Mouse (Mus musculus) adrenal gland, postnatal 10 days (tissue): ENCODE results near the gene Tmem43. TPM values are rescaled to one million over a fixed set of nuclear protein-coding genes. Genes with fewer than 3 reads are reported as not detected.
A peak's percentile ranks its signal among the peaks of the same experiment; 100 is the strongest.

ENCODE experiments used
- DNase-seq: peaks from one replicate; pipeline ENCODE4 v3.0.0; 2021; ENCODE audit warnings: mixed read lengths
- total RNA-seq, 2 experiments: library from RNA; stranded (reverse); gene quantifications; 2 replicates each; pipeline ENCODE4 v1.2.3; 2021

Gene Tmem43
- total RNA-seq, 2 experiments from 2014 or later = 25.6 to 35.3 TPM

DNA sequence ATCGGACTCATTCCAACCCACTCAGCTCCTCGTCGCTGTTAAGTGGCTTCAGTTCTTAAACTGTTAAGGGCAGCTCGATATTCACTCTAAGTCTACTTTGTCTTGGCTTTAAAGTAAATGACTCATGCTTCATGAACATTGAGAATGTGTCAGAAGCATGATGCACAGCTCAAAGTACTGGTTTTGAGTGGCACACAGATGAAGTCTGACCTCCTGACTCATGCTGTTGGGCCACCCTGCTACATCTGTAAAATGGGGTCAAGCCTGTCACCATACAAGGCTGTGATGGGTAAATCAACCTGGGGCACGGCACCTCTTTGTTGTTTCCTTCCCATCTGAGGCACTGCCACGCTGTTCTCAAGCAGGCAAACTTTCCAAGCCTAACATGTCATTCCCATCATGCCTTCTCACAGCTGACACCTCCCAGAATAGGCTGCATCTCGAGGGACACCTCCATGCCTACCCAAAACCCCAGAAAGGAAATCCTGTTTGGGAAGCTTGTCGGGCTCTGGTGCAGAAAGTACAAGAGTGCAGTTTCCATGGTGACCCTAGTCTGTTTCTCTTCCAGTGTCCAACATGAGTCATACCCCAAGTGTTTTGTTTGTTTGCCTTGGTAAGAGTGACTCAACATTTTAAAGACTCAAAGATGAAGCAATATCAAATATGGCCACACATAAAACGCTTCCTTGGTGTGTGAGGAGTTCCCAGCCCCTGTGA is 15.2 kb downstream of the Tmem43 start:
- peak; percentile 36 for DNase-seq

GRCm38 (mm10) chr6:91489872-91490271 is 16.4 kb downstream of the Tmem43 start:
- DNase-seq = no peak

- DNase-seq = no peak
Measured at GRCm38 (mm10) chr6:91491004-91491403, 17.5 kb downstream of the Tmem43 start.

- DNase-seq = no peak
Measured at GRCm38 (mm10) chr6:91493053-91493452, 19.6 kb downstream of the Tmem43 start.

DNA sequence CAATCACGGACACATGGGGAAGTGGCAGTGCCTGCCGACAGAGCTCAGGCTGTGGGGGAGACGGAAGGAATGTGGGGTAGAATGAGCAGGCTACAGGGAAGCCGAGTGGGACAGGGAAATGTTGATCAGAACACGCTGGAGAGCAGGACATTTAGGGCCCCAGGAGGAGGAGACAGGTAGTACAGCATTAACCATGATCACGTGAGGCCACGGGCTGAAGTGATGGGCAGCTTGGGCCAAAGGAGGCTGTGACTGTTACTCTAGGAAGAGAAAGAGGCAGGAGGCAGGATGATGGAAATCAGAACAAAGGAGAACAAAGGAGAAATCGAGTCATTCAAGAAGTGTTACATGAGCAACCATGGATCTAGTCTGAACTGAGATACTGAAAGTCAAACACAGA is 21.0 kb downstream of the Tmem43 start:
- DNase-seq = no peak

GRCm38 (mm10) chr6:91503302-91503701 is 29.8 kb downstream of the Tmem43 start:
- no peak for DNase-seq

GRCm38 (mm10) chr6:91506036-91506435 is 32.5 kb downstream of the Tmem43 start:
- no peak for DNase-seq

- no peak for DNase-seq
Measured at GRCm38 (mm10) chr6:91508041-91508440, 34.5 kb downstream of the Tmem43 start.

GRCm38 (mm10) chr6:91509326-91509725 is 35.8 kb downstream of the Tmem43 start:
- DNase-seq = peak; percentile 91

DNA sequence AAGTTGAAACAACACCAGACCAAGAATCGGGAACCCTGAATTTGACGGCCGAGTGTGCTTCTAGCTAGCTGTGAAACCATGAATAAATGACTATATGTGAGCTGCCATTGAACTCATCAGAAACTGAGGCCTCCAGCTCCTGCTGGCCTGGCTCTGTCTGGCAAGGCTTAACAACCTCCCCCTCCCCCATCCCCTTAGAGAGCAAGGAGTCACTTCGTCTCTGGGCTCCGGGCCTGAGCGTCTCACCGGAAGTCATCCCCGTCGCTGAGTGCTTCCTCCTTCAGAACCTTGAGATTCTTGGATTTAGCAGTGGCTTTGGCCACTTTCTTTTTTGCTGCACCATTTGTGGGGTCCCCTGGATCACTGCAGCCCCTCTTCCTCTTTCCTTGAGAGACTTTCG is 36.7 kb downstream of the Tmem43 start:
- DNase-seq = no peak

GRCm38 (mm10) chr6:91514135-91514534 is 40.6 kb downstream of the Tmem43 start:
- DNase-seq = no peak

DNA sequence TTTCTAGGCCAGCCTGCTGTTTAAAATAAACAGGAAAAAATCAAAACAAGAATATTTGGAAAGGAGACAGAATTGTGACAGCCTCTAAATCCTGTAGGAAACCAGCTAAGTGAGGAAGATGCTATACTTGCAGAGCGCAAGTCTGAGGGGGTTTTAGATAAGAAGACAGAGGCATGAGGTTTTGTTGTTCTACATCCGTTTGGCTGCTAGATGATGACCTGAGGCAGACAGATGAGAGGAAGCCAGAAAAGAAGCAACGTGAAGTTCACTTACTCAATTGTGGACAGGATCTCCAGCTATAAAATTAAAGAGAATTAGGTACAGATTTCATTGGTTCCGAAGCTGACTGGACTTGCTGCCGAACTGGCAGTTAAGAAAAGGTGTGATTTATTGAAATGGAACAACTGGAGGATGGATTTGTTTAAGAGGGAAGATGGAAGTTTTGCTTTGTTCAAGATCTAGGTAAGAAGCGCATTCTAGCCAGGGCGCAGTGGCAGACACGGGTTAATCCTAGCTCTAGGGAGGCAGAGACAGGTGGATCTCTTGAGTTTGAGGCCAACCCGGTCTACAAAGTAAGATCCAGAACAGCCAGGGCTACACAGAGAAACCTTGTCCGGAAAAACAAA is 41.3 kb downstream of the Tmem43 start:
- no peak for DNase-seq

GRCm38 (mm10) chr6:91515545-91516449 is 42.3 kb downstream of the Tmem43 start, which contains the start of the genes Xpc and Lsm3:
Gene Xpc, minus strand, starts transcription at chr6:91515888.
Gene Lsm3, plus strand, starts transcription at chr6:91515928.
- peak; percentile 99 for DNase-seq

DNA sequence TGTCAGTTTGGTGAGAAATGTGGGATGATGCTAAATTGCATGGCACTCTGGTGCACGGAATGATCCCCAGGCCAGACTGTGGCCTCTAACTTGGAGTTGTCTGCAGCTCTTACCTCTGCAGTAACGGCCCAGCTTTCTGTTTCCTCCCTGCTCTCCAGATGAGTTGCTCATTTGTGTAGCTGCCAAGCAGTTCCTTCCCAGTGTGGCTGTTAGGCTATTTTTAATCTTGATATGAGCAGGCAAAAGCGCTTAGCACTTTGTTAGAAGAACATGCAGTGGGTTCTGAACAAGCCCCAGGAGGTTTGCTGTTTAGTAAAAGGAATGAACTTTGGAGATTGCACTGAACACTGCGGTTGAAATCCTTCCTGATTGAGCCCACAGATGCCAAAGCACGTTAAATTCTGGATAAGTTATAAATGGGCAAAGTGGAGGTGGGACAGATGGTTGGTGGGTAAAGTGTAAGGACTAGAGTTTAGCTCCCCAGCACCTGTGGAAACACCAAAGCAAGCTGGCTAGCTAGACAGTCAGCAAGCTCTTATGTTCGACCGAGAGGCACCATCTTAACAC is 45.0 kb downstream of the Tmem43 start:
- no peak for DNase-seq

- no peak for DNase-seq
Measured at GRCm38 (mm10) chr6:91522816-91523215, 49.3 kb downstream of the Tmem43 start.

DNA sequence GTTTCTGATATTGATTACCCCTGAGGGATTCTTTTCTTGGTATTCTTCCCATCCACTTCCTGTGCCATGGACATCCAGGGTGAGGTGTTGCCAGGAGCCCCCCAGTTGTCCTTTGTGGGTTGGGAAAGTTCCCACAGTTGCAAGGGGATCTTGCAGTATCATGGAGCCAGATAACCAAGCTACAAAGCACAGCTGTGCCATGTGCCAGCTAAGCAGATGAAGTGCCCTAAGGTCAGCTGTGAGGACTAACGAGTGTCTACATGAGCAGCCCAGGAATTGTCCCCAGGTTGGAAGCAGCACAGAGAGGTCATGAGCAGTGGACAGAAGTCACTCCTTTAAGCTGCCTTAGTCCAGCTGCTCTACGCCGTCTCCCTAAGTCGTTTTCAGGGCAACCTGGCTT is 52.0 kb downstream of the Tmem43 start:
- DNase-seq = no peak

DNA sequence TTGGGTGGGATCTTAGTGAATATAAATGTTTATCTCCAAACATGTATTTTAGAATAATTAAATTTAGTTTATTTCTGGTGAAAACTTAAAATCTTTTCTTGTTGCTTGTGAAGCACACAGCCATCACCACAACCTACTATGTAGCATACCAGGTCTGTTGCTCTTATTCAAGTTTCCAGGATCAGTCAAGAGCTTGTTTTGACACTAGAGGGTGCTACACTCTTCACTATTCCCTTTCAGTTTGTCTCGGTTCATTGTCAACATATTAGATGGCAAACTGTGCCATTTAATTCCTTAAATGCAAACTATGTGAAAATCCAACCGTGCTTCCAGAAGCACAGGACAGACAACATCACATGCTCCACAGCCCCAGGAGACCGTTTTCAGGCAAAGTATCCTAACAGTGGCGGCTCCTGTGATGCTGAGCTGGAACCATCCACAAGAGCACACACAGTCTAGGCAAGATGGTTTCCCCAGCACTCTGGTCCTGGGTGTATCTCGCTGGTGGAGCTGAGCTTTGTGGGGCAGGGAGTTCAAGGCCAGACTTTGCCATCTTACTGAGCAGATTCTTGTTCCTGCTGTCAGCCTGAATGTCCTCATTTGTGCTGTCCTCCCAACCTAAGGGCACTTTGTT is 53.8 kb downstream of the Tmem43 start:
- no peak for DNase-seq

- DNase-seq = peak; percentile 25
Measured at GRCm38 (mm10) chr6:91528265-91528664, 54.8 kb downstream of the Tmem43 start.

- DNase-seq = no peak
Measured at GRCm38 (mm10) chr6:91530673-91531072, 57.2 kb downstream of the Tmem43 start.

GRCm38 (mm10) chr6:91531276-91531675 is 57.8 kb downstream of the Tmem43 start:
- DNase-seq = no peak

DNA sequence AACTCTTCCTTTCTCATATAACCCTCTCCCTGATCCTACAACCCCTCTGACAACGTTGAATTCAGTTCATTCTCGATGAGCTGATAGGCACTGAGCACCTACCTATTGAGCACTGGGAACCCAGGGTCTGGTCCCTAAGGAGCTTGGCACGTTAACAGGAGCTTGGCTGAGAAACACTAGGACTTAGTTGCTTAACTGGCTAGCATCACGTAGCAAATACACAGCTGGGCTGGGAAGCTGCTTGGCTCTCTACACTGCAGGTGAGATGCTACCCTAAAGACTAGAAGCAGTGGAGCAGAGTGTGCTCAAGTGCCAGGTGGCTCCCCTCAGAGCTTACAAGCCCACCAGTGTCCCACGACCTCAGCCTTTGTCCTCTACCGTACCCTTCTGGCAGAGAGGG is 59.2 kb downstream of the Tmem43 start:
- no peak for DNase-seq

- no peak for DNase-seq
Measured at GRCm38 (mm10) chr6:91533359-91533758, 59.9 kb downstream of the Tmem43 start.
